Mouse (Mus musculus): ENCODE data around the gene Abcc9.
A peak's percentile ranks its signal among the peaks of the same experiment; 100 is the strongest.

The Abcc9 gene

GRCm38 (mm10) chr6:142550871-142551270, 151.2 kb downstream of the Abcc9 start:
- no peak for DNase-seq (ENCODE audit: low spot score in 2 of 2)

- DNase-seq (ENCODE audit: low spot score in 2 of 2): no peak
Measured at GRCm38 (mm10) chr6:142548377-142548776, 153.7 kb downstream of the Abcc9 start.

- peak; percentile 37 to 56 for DNase-seq (ENCODE audit: low spot score in 2 of 2)
Measured at GRCm38 (mm10) chr6:142545132-142545531, 157.0 kb downstream of the Abcc9 start.

GRCm38 (mm10) chr6:142543648-142544047, 158.5 kb downstream of the Abcc9 start:
- no peak for DNase-seq (ENCODE audit: low spot score in 2 of 2)

- no peak for DNase-seq (ENCODE audit: low spot score in 2 of 2)
Measured at GRCm38 (mm10) chr6:142542800-142543175, 159.3 kb downstream of the Abcc9 start.

GRCm38 (mm10) chr6:142542082-142542799, 159.9 kb downstream of the Abcc9 start:
- DNase-seq (ENCODE audit: low spot score in 2 of 2): no peak

- no peak for DNase-seq (ENCODE audit: low spot score in 2 of 2)
Measured at GRCm38 (mm10) chr6:142540561-142541160, 161.5 kb downstream of the Abcc9 start.

GRCm38 (mm10) chr6:142540131-142540530, 162.0 kb downstream of the Abcc9 start:
- peak in 1 of 2 experiments; percentile 24 for DNase-seq (ENCODE audit: low spot score in 2 of 2)

GRCm38 (mm10) chr6:142538503-142538902, 163.6 kb downstream of the Abcc9 start:
- peak; percentile 42 to 75 for DNase-seq (ENCODE audit: low spot score in 2 of 2)

Data from heart, adult 9 months (tissue).